In genomic region chr2:173307984-173308383, GRCm38 (mm10) we compare ENCODE assay signal across 8 mouse cellular contexts. TPM values are rescaled to one million over a fixed set of nuclear protein-coding genes. Genes with fewer than 3 reads are reported as not detected.
DNase-seq lines count a peak whose midpoint lies in the region; ATAC-seq and TF ChIP-seq lines count a peak whose summit lies in the region.

No protein-coding gene starts in this region.

- H3ac ChIP-seq in myocyte (ENCODE audit: control insufficient read depth, insufficient read length), result no peak overlapping the region

- peaks cover 17% of the 10 kb centered on the region for H3K4me1 ChIP-seq in intestine, embryonic 14.5 days (replicated peaks; ENCODE audit: control insufficient read depth, insufficient read depth, low read length)
- H3K4me1 ChIP-seq in intestine, postnatal 0 days (replicated peaks; ENCODE audit: control insufficient read depth, insufficient read depth, low read length), result no peaks in the 10 kb centered on the region
- H3K4me1 ChIP-seq in embryonic facial prominence, embryonic 12.5 days, result peaks cover 12% of the 10 kb centered on the region
- H3K4me1 ChIP-seq in hindbrain, embryonic 13.5 days (replicated peaks), result peaks cover 21% of the 10 kb centered on the region

- no peaks in the 10 kb centered on the region for H3K27me3 ChIP-seq in intestine, embryonic 14.5 days (replicated peaks; ENCODE audit: control insufficient read depth, insufficient read depth, low read length)
- H3K27me3 ChIP-seq in intestine, postnatal 0 days (replicated peaks; ENCODE audit: control insufficient read depth, insufficient read depth, low read length), result 0 out of 2 replicates have a peak, but pooled peaks cover 11% of the 10 kb centered on the region
- H3K27me3 ChIP-seq in embryonic facial prominence, embryonic 12.5 days, result 0 out of 2 replicates have a peak, but pooled peaks cover 9% of the 10 kb centered on the region
- peaks cover 15% of the 10 kb centered on the region; the same call in 1 of the 2 replicates for H3K27me3 ChIP-seq in hindbrain, embryonic 13.5 days
- no peaks in the 10 kb centered on the region for H3K27me3 ChIP-seq in myocyte (ENCODE audit: control insufficient read depth, insufficient read depth, insufficient read length)

- no peaks in the 10 kb centered on the region for H3K36me3 ChIP-seq in intestine, embryonic 14.5 days (ENCODE audit: control insufficient read depth, insufficient read depth, low read length)
- H3K36me3 ChIP-seq in intestine, postnatal 0 days (ENCODE audit: control insufficient read depth, insufficient read depth), result no peaks in the 10 kb centered on the region
- H3K36me3 ChIP-seq in embryonic facial prominence, embryonic 12.5 days, result no peaks in the 10 kb centered on the region
- H3K36me3 ChIP-seq in hindbrain, embryonic 13.5 days, result no peaks in the 10 kb centered on the region
- no peaks in the 10 kb centered on the region for H3K36me3 ChIP-seq in myocyte (ENCODE audit: control insufficient read depth, insufficient read depth)

- 15% methylated on average over 4 of the region's 4 CpGs for WGBS in intestine, embryonic 14.5 days
- WGBS in intestine, postnatal 0 days, result 30% methylated on average over 4 of the region's 4 CpGs
- 8% methylated on average over 4 of the region's 4 CpGs for WGBS in embryonic facial prominence, embryonic 12.5 days
- 14% methylated on average over 4 of the region's 4 CpGs for WGBS in hindbrain, embryonic 13.5 days

- H3K79me2 ChIP-seq in myocyte (ENCODE audit: control insufficient read depth, insufficient read depth), result no peaks in the 10 kb centered on the region

- ATAC-seq in intestine, embryonic 14.5 days (replicated peaks; ENCODE audit: low FRiP score, low TSS enrichment, low read depth), result no peak
- ATAC-seq in intestine, postnatal 0 days, result no peak
- ATAC-seq in embryonic facial prominence, embryonic 12.5 days (ENCODE audit: insufficient number of reproducible peaks, insufficient read depth, low FRiP score, low TSS enrichment), result no peak
- peak; percentile 37 for ATAC-seq in hindbrain, embryonic 13.5 days (ENCODE audit: low FRiP score)

- no peak for TF ChIP-seq CTCF in intestine, postnatal 0 days (IDR thresholded peaks at IDR 0.05; ENCODE audit: low read depth)

- no peak overlapping the region for H3K4me3 ChIP-seq in intestine, embryonic 14.5 days (ENCODE audit: low read depth, low read length)
- no peak overlapping the region for H3K4me3 ChIP-seq in intestine, postnatal 0 days (ENCODE audit: low read depth, low read length)
- peak overlapping the region; percentile 17; the same call in 1 of the 2 replicates for H3K4me3 ChIP-seq in embryonic facial prominence, embryonic 12.5 days
- H3K4me3 ChIP-seq in hindbrain, embryonic 13.5 days, result no peak overlapping the region
- H3K4me3 ChIP-seq in myocyte, result no peak overlapping the region

- no peak overlapping the region for H3K9ac ChIP-seq in intestine, embryonic 14.5 days (ENCODE audit: low read length)
- H3K9ac ChIP-seq in intestine, postnatal 0 days (ENCODE audit: low read depth, low read length), result no peak overlapping the region
- H3K9ac ChIP-seq in embryonic facial prominence, embryonic 12.5 days, result no peak overlapping the region
- 0 out of 2 replicates have a peak overlapping the region, but pooled peaks have one; percentile 24 for H3K9ac ChIP-seq in hindbrain, embryonic 13.5 days

- no peak overlapping the region for H3K27ac ChIP-seq in intestine, embryonic 14.5 days (ENCODE audit: low read depth)
- no peak overlapping the region for H3K27ac ChIP-seq in intestine, postnatal 0 days (ENCODE audit: low read depth, low read length)
- peak overlapping the region; percentile 51; the same call in 1 of the 2 replicates for H3K27ac ChIP-seq in embryonic facial prominence, embryonic 12.5 days
- 0 out of 2 replicates have a peak overlapping the region, but pooled peaks have one; percentile 52 for H3K27ac ChIP-seq in hindbrain, embryonic 13.5 days

- H3K4me2 ChIP-seq in intestine, embryonic 14.5 days (ENCODE audit: low read length), result peak overlapping the region; percentile 33; the same call in 1 of the 2 replicates
- no peak overlapping the region for H3K4me2 ChIP-seq in intestine, postnatal 0 days (replicated peaks; ENCODE audit: low read depth)
- peak overlapping the region; percentile 50 for H3K4me2 ChIP-seq in embryonic facial prominence, embryonic 12.5 days (replicated peaks)
- peak overlapping the region; percentile 45 for H3K4me2 ChIP-seq in hindbrain, embryonic 13.5 days
- H3K4me2 ChIP-seq in myocyte (ENCODE audit: low read depth), result peak overlapping the region; percentile 61

- no peak for TF ChIP-seq POLR2A in myocyte (IDR thresholded peaks at IDR 0.05; ENCODE audit: insufficient read length, low read depth)

- DNase-seq in intestine, embryonic 14.5 days (ENCODE audit: low spot score), result no peak
- DNase-seq in embryo, embryonic 11 days, result no peak
- no peak for DNase-seq in spleen, postnatal 4 days (ENCODE audit: low spot score in 2 of 2)
- DNase-seq in MN1 (ENCODE audit: low spot score), result no peak

- no peaks in the 10 kb centered on the region for H3K9me3 ChIP-seq in intestine, embryonic 14.5 days (ENCODE audit: control insufficient read depth, low read length)
- no peaks in the 10 kb centered on the region for H3K9me3 ChIP-seq in intestine, postnatal 0 days (ENCODE audit: control insufficient read depth)
- H3K9me3 ChIP-seq in embryonic facial prominence, embryonic 12.5 days, result no peaks in the 10 kb centered on the region
- H3K9me3 ChIP-seq in hindbrain, embryonic 13.5 days, result no peaks in the 10 kb centered on the region

TF ChIP-seq in myocyte, 11 proteins besides CTCF, POLR2A, EP300 and RAD21:
- TF ChIP-seq TCF3 (IDR thresholded peaks at IDR 0.05; ENCODE audit: insufficient read length, low read depth) (no peak), CEBPB (IDR thresholded peaks at IDR 0.05; ENCODE audit: insufficient read depth, poor library complexity, severe bottlenecking) (no peak), MYOD1 (IDR thresholded peaks at IDR 0.05; ENCODE audit: control insufficient read depth in 1 of 3, insufficient read length in 2 of 3, low read depth in 2 of 3) (no peak), MYOG (IDR thresholded peaks at IDR 0.05; ENCODE audit: control insufficient read depth in 1 of 3, insufficient read depth in 1 of 3, insufficient read length in 2 of 3, low read depth in 2 of 3) (no peak), E2F4 (IDR thresholded peaks at IDR 0.05; ENCODE audit: insufficient read depth) (no peak), POLR2AphosphoS2 (IDR thresholded peaks at IDR 0.05; ENCODE audit: insufficient read length, low read depth) (no peak), REST (IDR thresholded peaks at IDR 0.05; ENCODE audit: insufficient read depth, insufficient read length) (no peak), TCF12 (IDR thresholded peaks at IDR 0.05; ENCODE audit: insufficient read depth, poor library complexity, severe bottlenecking) (no peak), MAX (IDR thresholded peaks at IDR 0.05; ENCODE audit: low read depth) (no peak), USF1 (IDR thresholded peaks at IDR 0.05; ENCODE audit: low read depth) (no peak), SRF (IDR thresholded peaks at IDR 0.05; ENCODE audit: control insufficient read depth, insufficient read length, low read depth) (no peak)

RNA-seq across cellular contexts. Expression of gene Pmepa1, which starts 31.7 kb away (rescaled TPM):
- 10.4 and 12.0 TPM in 2 replicates for polyA plus RNA-seq in intestine, embryonic 14.5 days (2014; fragmentation: Nextera tagmentation; extraction: Ambion mirVana)
- polyA plus RNA-seq in intestine, postnatal 0 days (2015; fragmentation: Nextera tagmentation; extraction: Ambion mirVana), result 5.9 and 6.4 TPM in 2 replicates
- 5.8 and 6.7 TPM in 2 replicates for polyA plus RNA-seq in embryonic facial prominence, embryonic 12.5 days (2016; fragmentation: Nextera tagmentation; extraction: Ambion mirVana)
- polyA plus RNA-seq in hindbrain, embryonic 13.5 days (2015; fragmentation: Nextera tagmentation; extraction: Ambion mirVana), result 4.7 and 5.2 TPM in 2 replicates
- 260 TPM for polyA plus RNA-seq in myocyte (2012; fragmentation: generic; extraction: Trizol)

Comparison
In these comparisons a context has a peak if more than half of its experiments do, and no peak if none do; other contexts are left out.
1. H3K27ac ChIP-seq: peak in embryonic facial prominence, embryonic 12.5 days (single experiment) and hindbrain, embryonic 13.5 days (single experiment); none in intestine, embryonic 14.5 days (single experiment) and intestine, postnatal 0 days (single experiment).
2. RNA of gene Pmepa1, which starts 31.7 kb away (polyA plus RNA-seq): 260 TPM in myocyte (single experiment); 10.4 to 12.0 TPM in intestine, embryonic 14.5 days, 5.9 to 6.4 TPM in intestine, postnatal 0 days, 5.8 to 6.7 TPM in embryonic facial prominence, embryonic 12.5 days and 4.7 to 5.2 TPM in hindbrain, embryonic 13.5 days; every median in the first group is over 10 times any median in the second.